Comparison of ENCODE assay signal across 7 mouse cellular contexts in genomic region chr19:47314076-47314941, GRCm38 (mm10).
DNase-seq lines count a peak whose midpoint lies in the region; ATAC-seq lines count a peak whose summit lies in the region.

No protein-coding gene starts in this region.

- H3K4me3 ChIP-seq in brown adipose tissue, adult 24 weeks (ENCODE audit: insufficient read depth, low read depth, low read length), result peak overlapping the region; percentile 73
- peak overlapping the region; percentile 53 for H3K4me3 ChIP-seq in intestine, embryonic 14.5 days (ENCODE audit: low read depth, low read length)
- H3K4me3 ChIP-seq in liver, embryonic 15.5 days (replicated peaks), result peak overlapping the region; percentile 36
- H3K4me3 ChIP-seq in neural tube, embryonic 15.5 days (replicated peaks), result peak overlapping the region; percentile 30

- peak overlapping the region; percentile 82 for H3K9ac ChIP-seq in intestine, embryonic 14.5 days (ENCODE audit: low read length)
- no peak overlapping the region for H3K9ac ChIP-seq in liver, embryonic 15.5 days
- H3K9ac ChIP-seq in neural tube, embryonic 15.5 days (replicated peaks), result peak overlapping the region; percentile 38; the same call in 1 of the 2 replicates

- peak overlapping the region; percentile 73 for H3K27ac ChIP-seq in brown adipose tissue, adult 24 weeks (replicated peaks; ENCODE audit: low read depth, low read length)
- peak overlapping the region; percentile 96 for H3K27ac ChIP-seq in intestine, embryonic 14.5 days (ENCODE audit: low read depth)
- H3K27ac ChIP-seq in liver, embryonic 15.5 days (replicated peaks), result peak overlapping the region; percentile 38; the same call in 1 of the 2 replicates
- H3K27ac ChIP-seq in neural tube, embryonic 15.5 days (replicated peaks), result peak overlapping the region; percentile 42; the same call in 1 of the 2 replicates

- peak; percentile 88 for DNase-seq in R1 (ENCODE audit: low read depth, low spot score)
- peak; percentile 73 to 81 for DNase-seq in gastrocnemius, postnatal 36 days
- DNase-seq in intestine, embryonic 14.5 days (ENCODE audit: low spot score), result peak; percentile 79

- intact Hi-C loops in gastrocnemius, postnatal 36 days (cut with DNase I), result no loop called here

- H3K36me3 ChIP-seq in intestine, embryonic 14.5 days (ENCODE audit: control insufficient read depth, insufficient read depth, low read length), result peaks cover 7% of the 10 kb centered on the region; the same call in 1 of the 2 replicates
- no peaks in the 10 kb centered on the region for H3K36me3 ChIP-seq in liver, embryonic 15.5 days (replicated peaks)
- H3K36me3 ChIP-seq in neural tube, embryonic 15.5 days, result no peaks in the 10 kb centered on the region

- peaks cover 46% of the 10 kb centered on the region for H3K4me1 ChIP-seq in brown adipose tissue, adult 24 weeks (ENCODE audit: control insufficient read depth, insufficient read depth, insufficient read length, low read length)
- H3K4me1 ChIP-seq in intestine, embryonic 14.5 days (replicated peaks; ENCODE audit: control insufficient read depth, insufficient read depth, low read length), result peaks cover 52% of the 10 kb centered on the region
- peaks cover 31% of the 10 kb centered on the region for H3K4me1 ChIP-seq in liver, embryonic 15.5 days (replicated peaks)
- peaks cover 51% of the 10 kb centered on the region for H3K4me1 ChIP-seq in neural tube, embryonic 15.5 days

- H3K27me3 ChIP-seq in intestine, embryonic 14.5 days (replicated peaks; ENCODE audit: control insufficient read depth, insufficient read depth, low read length), result no peaks in the 10 kb centered on the region
- H3K27me3 ChIP-seq in liver, embryonic 15.5 days, result peaks cover 28% of the 10 kb centered on the region
- H3K27me3 ChIP-seq in neural tube, embryonic 15.5 days (replicated peaks), result peaks cover 14% of the 10 kb centered on the region

- H3K4me2 ChIP-seq in intestine, embryonic 14.5 days (ENCODE audit: low read length), result peak overlapping the region; percentile 76
- H3K4me2 ChIP-seq in liver, embryonic 15.5 days, result peak overlapping the region; percentile 53
- peak overlapping the region; percentile 52 for H3K4me2 ChIP-seq in neural tube, embryonic 15.5 days

- no peaks in the 10 kb centered on the region for H3K9me3 ChIP-seq in intestine, embryonic 14.5 days (ENCODE audit: control insufficient read depth, low read length)
- H3K9me3 ChIP-seq in liver, embryonic 15.5 days (replicated peaks), result no peaks in the 10 kb centered on the region
- no peaks in the 10 kb centered on the region for H3K9me3 ChIP-seq in neural tube, embryonic 15.5 days (replicated peaks)

- WGBS in intestine, embryonic 14.5 days, result 4% methylated on average over 49 of the region's 49 CpGs
- WGBS in liver, embryonic 15.5 days (ENCODE audit: insufficient replicate concordance), result 7% methylated on average over 49 of the region's 49 CpGs
- WGBS in neural tube, embryonic 15.5 days, result 5% methylated on average over 45 of the region's 49 CpGs

- peak; percentile 65 for ATAC-seq in intestine, embryonic 14.5 days (replicated peaks; ENCODE audit: low FRiP score, low TSS enrichment, low read depth)
- ATAC-seq in liver, embryonic 15.5 days (ENCODE audit: insufficient read depth), result peak; percentile 23; the same call in 1 of the 2 replicates
- ATAC-seq in neural tube, embryonic 15.5 days (ENCODE audit: low FRiP score), result 0 out of 2 replicates have a peak, but pooled peaks have one; percentile 33
- ATAC-seq in inflammation-experienced regulatory T-cells, adult 6 months, result no peak

Comparison
In these comparisons a context has a peak if more than half of its experiments do, and no peak if none do; other contexts are left out.
1. H3K27ac ChIP-seq: peak in every context shown above with its lines; median percentile 96 in intestine, embryonic 14.5 days; 73 in brown adipose tissue, adult 24 weeks; 42 in neural tube, embryonic 15.5 days; 38 in liver, embryonic 15.5 days.